Mouse (Mus musculus): ENCODE measurements around the gene 4930402H24Rik. TPM values are rescaled to one million over a fixed set of nuclear protein-coding genes. Genes with fewer than 3 reads are reported as not detected.

Gene 4930402H24Rik
- 32.4 and 36.7 TPM in 2 replicates for polyA plus RNA-seq (2015; fragmentation: Nextera tagmentation; extraction: Ambion mirVana)

GRCm38 (mm10) chr2:130905751-130906583 is at the start of gene 4930402H24Rik, which contains the start of gene Atrn:
4930402H24Rik (minus strand) TSS chr2:130906406.
Atrn (plus strand) TSS chr2:130906495.
- Histone ChIP-seq H3K27me3 (no peaks in the 10 kb centered on the region), H3K4me1 (peaks cover 23% of the 10 kb centered on the region), H3K27ac (peak within 1 kb of the TSS; percentile 84), H3K4me2 (peak within 1 kb of the TSS; percentile 70), H3K9me3 (no peaks in the 10 kb centered on the region), H3K9ac (peak within 1 kb of the TSS; percentile 97), H3K4me3 (peak within 1 kb of the TSS; percentile 99), H3K36me3 (no peaks in the 10 kb centered on the region; the same call in 1 of the 2 replicates)
- WGBS, result 5% methylated on average over 45 of the region's 50 CpGs
- ATAC-seq (ENCODE audit: insufficient number of reproducible peaks, low FRiP score, low TSS enrichment, low read depth), result peak; percentile 99

- no peak overlapping the region for H3K27ac ChIP-seq
- no peaks in the 10 kb centered on the region for H3K9me3 ChIP-seq
- H3K9ac ChIP-seq, result no peak overlapping the region
- H3K4me1 ChIP-seq, result no peaks in the 10 kb centered on the region
- H3K4me2 ChIP-seq, result no peak overlapping the region
- no peak overlapping the region for H3K4me3 ChIP-seq
- 3% methylated on average over 1 of the region's 1 CpGs for WGBS
- no peak for ATAC-seq (ENCODE audit: insufficient number of reproducible peaks, low FRiP score, low TSS enrichment, low read depth)
- H3K36me3 ChIP-seq, result peaks cover 14% of the 10 kb centered on the region
- no peaks in the 10 kb centered on the region for H3K27me3 ChIP-seq
Observed at GRCm38 (mm10) chr2:130950548-130950947, 44.3 kb upstream of the 4930402H24Rik start.

- Histone ChIP-seq H3K4me2 (no peak overlapping the region), H3K9ac (no peak overlapping the region), H3K27me3 (no peaks in the 10 kb centered on the region), H3K27ac (no peak overlapping the region), H3K9me3 (no peaks in the 10 kb centered on the region), H3K36me3 (peaks cover 14% of the 10 kb centered on the region), H3K4me3 (no peak overlapping the region), H3K4me1 (no peaks in the 10 kb centered on the region)
- ATAC-seq (ENCODE audit: insufficient number of reproducible peaks, low FRiP score, low TSS enrichment, low read depth), result no peak
- WGBS, result 82% methylated on average over 2 of the region's 2 CpGs
Observed at GRCm38 (mm10) chr2:130949781-130950180, 43.6 kb upstream of the 4930402H24Rik start.

- Histone ChIP-seq H3K4me3 (no peak overlapping the region), H3K27me3 (no peaks in the 10 kb centered on the region), H3K4me2 (no peak overlapping the region), H3K9me3 (no peaks in the 10 kb centered on the region), H3K9ac (no peak overlapping the region), H3K36me3 (no peaks in the 10 kb centered on the region), H3K4me1 (no peaks in the 10 kb centered on the region), H3K27ac (no peak overlapping the region)
- no peak for ATAC-seq (ENCODE audit: insufficient number of reproducible peaks, low FRiP score, low TSS enrichment, low read depth)
- 87% methylated on average over 12 of the region's 12 CpGs for WGBS
Observed at GRCm38 (mm10) chr2:130932865-130933264, 26.7 kb upstream of the 4930402H24Rik start.

- Histone ChIP-seq H3K4me2 (no peak overlapping the region), H3K4me3 (no peak overlapping the region), H3K27ac (no peak overlapping the region), H3K36me3 (no peaks in the 10 kb centered on the region), H3K27me3 (no peaks in the 10 kb centered on the region), H3K9me3 (no peaks in the 10 kb centered on the region), H3K4me1 (no peaks in the 10 kb centered on the region), H3K9ac (no peak overlapping the region)
- 87% methylated on average over 5 of the region's 5 CpGs for WGBS
- ATAC-seq (ENCODE audit: insufficient number of reproducible peaks, low FRiP score, low TSS enrichment, low read depth), result no peak
Observed at GRCm38 (mm10) chr2:130929994-130930393, 23.8 kb upstream of the 4930402H24Rik start.

- Histone ChIP-seq H3K4me3 (no peak overlapping the region), H3K27me3 (no peaks in the 10 kb centered on the region), H3K9me3 (no peaks in the 10 kb centered on the region), H3K27ac (no peak overlapping the region), H3K4me2 (no peak overlapping the region), H3K36me3 (no peaks in the 10 kb centered on the region), H3K9ac (no peak overlapping the region), H3K4me1 (no peaks in the 10 kb centered on the region)
- no peak for ATAC-seq (ENCODE audit: insufficient number of reproducible peaks, low FRiP score, low TSS enrichment, low read depth)
Observed at GRCm38 (mm10) chr2:130928530-130928929, 22.3 kb upstream of the 4930402H24Rik start.

GRCm38 (mm10) chr2:130928031-130928430 is 21.8 kb upstream of the 4930402H24Rik start:
- Histone ChIP-seq H3K27ac (no peak overlapping the region), H3K36me3 (no peaks in the 10 kb centered on the region), H3K9ac (no peak overlapping the region), H3K4me3 (no peak overlapping the region), H3K9me3 (no peaks in the 10 kb centered on the region), H3K27me3 (no peaks in the 10 kb centered on the region), H3K4me1 (no peaks in the 10 kb centered on the region), H3K4me2 (no peak overlapping the region)
- WGBS, result 83% methylated on average over 4 of the region's 4 CpGs
- no peak for ATAC-seq (ENCODE audit: insufficient number of reproducible peaks, low FRiP score, low TSS enrichment, low read depth)

GRCm38 (mm10) chr2:130924950-130925349 is 18.7 kb upstream of the 4930402H24Rik start:
- no peak overlapping the region for H3K27ac ChIP-seq
- no peaks in the 10 kb centered on the region for H3K36me3 ChIP-seq
- H3K4me2 ChIP-seq, result no peak overlapping the region
- H3K27me3 ChIP-seq, result no peaks in the 10 kb centered on the region
- H3K4me1 ChIP-seq, result no peaks in the 10 kb centered on the region
- H3K4me3 ChIP-seq, result no peak overlapping the region
- ATAC-seq (ENCODE audit: insufficient number of reproducible peaks, low FRiP score, low TSS enrichment, low read depth), result no peak
- 76% methylated on average over 2 of the region's 2 CpGs for WGBS
- H3K9me3 ChIP-seq, result no peaks in the 10 kb centered on the region
- no peak overlapping the region for H3K9ac ChIP-seq

- H3K27ac ChIP-seq, result no peak overlapping the region
- H3K27me3 ChIP-seq, result no peaks in the 10 kb centered on the region
- no peaks in the 10 kb centered on the region for H3K36me3 ChIP-seq
- H3K4me3 ChIP-seq, result no peak overlapping the region
- peaks cover 7% of the 10 kb centered on the region; the same call in 1 of the 2 replicates for H3K4me1 ChIP-seq
- WGBS, result 68% methylated on average over 5 of the region's 5 CpGs
- no peak overlapping the region for H3K4me2 ChIP-seq
- ATAC-seq (ENCODE audit: insufficient number of reproducible peaks, low FRiP score, low TSS enrichment, low read depth), result no peak
- H3K9ac ChIP-seq, result no peak overlapping the region
- H3K9me3 ChIP-seq, result no peaks in the 10 kb centered on the region
Observed at GRCm38 (mm10) chr2:130919062-130919593, 12.9 kb upstream of the 4930402H24Rik start.

- Histone ChIP-seq H3K4me1 (peaks cover 7% of the 10 kb centered on the region; the same call in 1 of the 2 replicates), H3K9ac (no peak overlapping the region), H3K4me3 (no peak overlapping the region), H3K9me3 (no peaks in the 10 kb centered on the region), H3K36me3 (no peaks in the 10 kb centered on the region), H3K27ac (no peak overlapping the region), H3K27me3 (no peaks in the 10 kb centered on the region), H3K4me2 (no peak overlapping the region)
- 91% methylated on average over 1 of the region's 1 CpGs for WGBS
- no peak for ATAC-seq (ENCODE audit: insufficient number of reproducible peaks, low FRiP score, low TSS enrichment, low read depth)
Observed at GRCm38 (mm10) chr2:130917686-130918085, 11.5 kb upstream of the 4930402H24Rik start.

- no peak for ATAC-seq (ENCODE audit: insufficient number of reproducible peaks, low FRiP score, low TSS enrichment, low read depth)
- WGBS, result 14% methylated on average over 3 of the region's 3 CpGs
- H3K4me1 ChIP-seq, result peaks cover 7% of the 10 kb centered on the region; the same call in 1 of the 2 replicates
- no peaks in the 10 kb centered on the region for H3K9me3 ChIP-seq
- H3K36me3 ChIP-seq, result no peaks in the 10 kb centered on the region
- no peak overlapping the region for H3K4me2 ChIP-seq
- H3K27ac ChIP-seq, result peak overlapping the region; percentile 43
- H3K9ac ChIP-seq, result no peak overlapping the region
- no peak overlapping the region for H3K4me3 ChIP-seq
- no peaks in the 10 kb centered on the region for H3K27me3 ChIP-seq
Observed at GRCm38 (mm10) chr2:130916521-130917147, 10.4 kb upstream of the 4930402H24Rik start.

- Histone ChIP-seq H3K4me2 (no peak overlapping the region), H3K27me3 (no peaks in the 10 kb centered on the region), H3K9me3 (no peaks in the 10 kb centered on the region), H3K4me1 (peaks cover 7% of the 10 kb centered on the region; the same call in 1 of the 2 replicates), H3K27ac (peak overlapping the region; percentile 27; the same call in 1 of the 2 replicates), H3K4me3 (no peak overlapping the region), H3K36me3 (no peaks in the 10 kb centered on the region), H3K9ac (no peak overlapping the region)
- 90% methylated on average over 1 of the region's 1 CpGs for WGBS
- ATAC-seq (ENCODE audit: insufficient number of reproducible peaks, low FRiP score, low TSS enrichment, low read depth), result no peak
Observed at GRCm38 (mm10) chr2:130914873-130915272, 8.7 kb upstream of the 4930402H24Rik start.
